Comparison of ENCODE assay signal across 1 mouse cellular context in the genomic region with DNA sequence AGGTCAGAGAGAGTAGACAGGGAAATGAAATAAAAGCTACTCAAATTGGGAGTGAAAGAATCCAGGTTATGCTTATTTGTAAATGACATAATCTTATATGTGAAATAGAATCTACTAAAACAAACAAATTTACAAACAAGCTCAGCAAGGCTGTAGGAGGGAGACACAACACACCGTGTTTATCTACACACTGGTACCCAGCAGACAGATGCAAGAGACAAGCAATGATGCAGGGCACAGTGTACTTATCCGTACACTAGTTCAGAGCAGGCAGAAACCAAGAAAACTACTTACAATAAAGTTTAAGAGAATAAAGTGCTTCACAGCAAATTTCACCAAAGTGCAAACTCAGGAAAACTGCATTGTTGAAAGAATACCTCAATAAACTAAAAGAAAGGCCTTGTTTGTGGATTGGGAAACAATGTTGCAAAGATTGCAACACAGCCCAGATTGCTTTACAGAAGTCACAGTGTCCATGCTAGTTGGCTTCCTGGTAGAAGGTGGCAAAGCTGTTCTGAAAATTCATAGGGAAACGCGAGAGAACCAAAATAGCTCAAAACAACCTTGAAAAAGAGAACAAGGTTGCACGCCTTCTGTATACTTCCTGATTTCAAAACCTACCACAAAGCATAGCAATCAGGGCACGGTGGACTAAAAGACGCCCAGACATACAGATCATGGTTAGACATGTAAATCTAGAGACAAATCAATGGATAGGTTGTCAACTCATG.
TF ChIP-seq lines count a peak whose summit lies in the region.

No protein-coding gene starts in this region.

TF ChIP-seq in MEL, 35 proteins besides CTCF, POLR2A, EP300 and RAD21 (continued from another document):
- TF ChIP-seq ZC3H11A (IDR thresholded peaks at IDR 0.05; ENCODE audit: low read depth, low read length) (no peak), MAX (IDR thresholded peaks at IDR 0.05; ENCODE audit: low read length) (no peak), UBTF (IDR thresholded peaks at IDR 0.05; ENCODE audit: borderline replicate concordance, insufficient read depth, low read depth, low read length) (no peak), CHD2 (IDR thresholded peaks at IDR 0.05; ENCODE audit: low read length) (no peak), TCF12 (IDR thresholded peaks at IDR 0.05; ENCODE audit: low read depth, low read length) (no peak), GATA1 (IDR thresholded peaks at IDR 0.05; ENCODE audit: low read depth, low read length) (no peak), MXI1 (IDR thresholded peaks at IDR 0.05; ENCODE audit: low read depth, low read length) (no peak), MEF2A (IDR thresholded peaks at IDR 0.05; ENCODE audit: extremely low read depth, insufficient replicate concordance, low read depth, low read length, poor library complexity, severe bottlenecking) (no peak), SIN3A (IDR thresholded peaks at IDR 0.05; ENCODE audit: low read length) (no peak), E2F4 (IDR thresholded peaks at IDR 0.05; ENCODE audit: borderline replicate concordance, low read depth, low read length) (no peak), NELFE (IDR thresholded peaks at IDR 0.05; ENCODE audit: low read depth, low read length) (no peak), JUND (IDR thresholded peaks at IDR 0.05; ENCODE audit: low read depth, low read length) (no peak), MYC (IDR thresholded peaks at IDR 0.05; ENCODE audit: low read depth, low read length) (no peak), POLR2AphosphoS2 (IDR thresholded peaks at IDR 0.05; ENCODE audit: low read length) (no peak), MYB (IDR thresholded peaks at IDR 0.05; ENCODE audit: low read depth, low read length) (no peak)
